Mouse (Mus musculus) CH12F3 (cell line): ENCODE measurements around the gene Naa15.

Experiments
- in situ Hi-C: fragments of 300-500 bp; cut with MboI; formaldehyde crosslinking; loops from 2 replicates; pipeline ENCODE4 v1.14.3; 2020; ENCODE audit warnings: low sequenced_read_pairs

Gene Naa15

DNA sequence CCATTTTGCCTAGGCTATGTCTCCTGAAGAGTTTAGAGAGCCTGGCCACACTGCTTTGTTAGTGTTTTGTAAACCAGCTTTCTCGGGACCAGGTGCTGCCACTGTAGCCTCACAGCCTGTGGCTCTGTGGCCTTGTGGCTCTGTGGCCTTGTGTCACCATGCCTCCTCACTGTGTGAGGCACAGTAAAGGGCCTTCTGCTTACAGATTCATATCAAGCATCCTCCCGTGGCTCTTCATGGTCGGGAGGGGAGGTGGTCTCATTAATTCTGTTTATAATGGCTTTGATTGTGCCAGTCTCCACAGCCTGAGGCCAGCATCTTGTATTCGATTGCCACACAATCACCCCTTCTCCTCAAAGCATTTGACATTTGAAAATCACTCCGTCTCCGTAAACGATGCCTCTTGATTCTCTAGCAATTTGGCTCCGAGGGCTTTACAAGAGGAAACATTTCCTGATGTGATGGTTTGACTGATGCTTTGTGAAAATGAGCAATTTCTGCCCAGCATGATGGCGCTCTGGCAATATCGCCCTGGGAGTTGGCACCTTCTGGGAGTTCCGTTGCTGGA lies 89.5 kb downstream of the Naa15 start:
- in situ Hi-C loops: no loop called here

DNA sequence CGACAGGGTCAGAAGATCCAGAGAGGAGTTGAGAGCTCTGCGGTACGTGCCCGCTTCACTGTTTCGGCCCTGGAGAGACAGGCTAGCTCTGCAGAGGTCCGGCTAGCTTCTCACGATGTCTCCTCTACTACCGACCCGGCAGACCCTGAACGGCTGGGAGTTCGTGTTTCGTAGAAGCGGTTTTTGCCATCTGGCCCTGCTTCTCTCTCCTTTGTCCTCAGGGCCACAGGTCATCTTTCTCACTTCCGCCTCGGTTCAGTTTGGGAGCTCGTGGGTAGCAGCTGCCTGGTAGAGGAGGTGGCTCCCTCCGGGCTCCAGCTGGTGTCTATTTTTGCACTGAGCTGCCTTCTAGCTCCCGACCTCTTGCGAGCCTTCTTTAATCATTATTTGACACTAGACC lies 90.5 kb downstream of the Naa15 start:
- in situ Hi-C loops: no loop called here

DNA sequence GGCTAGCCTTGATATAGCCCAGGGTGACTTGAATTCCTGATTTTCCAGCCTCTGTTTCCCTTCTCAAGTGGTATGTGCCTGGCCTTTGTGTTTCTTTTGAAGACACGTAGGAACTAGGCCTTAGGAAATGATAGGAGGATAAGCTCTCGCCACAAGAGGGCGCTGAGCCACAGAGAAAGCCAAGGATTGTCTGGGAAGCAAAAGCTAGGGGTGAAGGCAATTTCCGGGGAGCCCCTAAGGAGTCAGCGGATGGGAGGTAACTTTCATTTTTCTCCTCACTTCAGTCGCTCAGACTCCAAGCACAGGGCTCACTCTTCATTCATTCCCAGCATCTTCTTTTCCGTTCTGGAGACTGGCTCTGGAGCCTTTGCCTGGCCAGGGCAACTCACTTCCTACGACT lies 96.0 kb downstream of the Naa15 start:
- in situ Hi-C loops: no loop called here

DNA sequence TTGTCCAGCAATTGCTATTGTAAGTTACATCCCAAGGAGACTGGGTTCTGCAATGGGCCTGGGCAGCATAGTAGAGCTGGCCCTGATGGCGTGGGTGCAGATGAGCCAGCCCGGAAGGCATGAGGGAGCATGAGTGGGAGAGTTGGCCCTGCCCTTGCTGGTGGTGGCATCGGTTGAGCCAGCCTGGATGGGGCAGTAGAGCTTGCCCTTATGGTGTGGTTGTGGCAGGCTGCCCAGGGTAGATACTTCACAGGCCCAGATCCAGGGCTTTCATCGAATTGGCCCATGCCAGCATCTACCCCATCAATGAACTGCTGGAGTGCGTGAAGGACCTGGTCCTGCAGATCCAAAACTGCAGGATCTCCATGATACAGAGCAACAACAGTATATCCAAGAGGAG lies 97.0 kb downstream of the Naa15 start:
- in situ Hi-C loops: no loop called here

DNA sequence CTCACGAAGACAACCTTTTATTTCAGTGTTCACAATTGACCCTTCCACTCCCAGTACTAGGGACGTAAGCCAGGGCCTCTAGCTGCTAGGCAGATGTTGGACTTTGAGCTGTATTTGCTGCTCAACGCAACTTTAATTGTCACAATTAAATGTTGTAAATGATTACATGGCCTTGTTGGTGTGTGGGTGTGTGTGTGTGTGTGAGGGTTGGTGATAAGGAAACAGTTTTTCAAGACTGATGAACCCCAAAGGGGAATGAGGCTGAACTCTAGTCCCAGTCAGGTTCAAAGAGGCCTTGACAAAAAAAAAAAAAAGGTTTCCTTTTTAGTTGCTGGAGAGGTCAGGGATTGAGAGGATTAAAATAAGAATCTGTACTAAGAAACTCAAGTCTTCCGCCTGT lies 102.5 kb downstream of the Naa15 start:
- in situ Hi-C loops: no loop called here

DNA sequence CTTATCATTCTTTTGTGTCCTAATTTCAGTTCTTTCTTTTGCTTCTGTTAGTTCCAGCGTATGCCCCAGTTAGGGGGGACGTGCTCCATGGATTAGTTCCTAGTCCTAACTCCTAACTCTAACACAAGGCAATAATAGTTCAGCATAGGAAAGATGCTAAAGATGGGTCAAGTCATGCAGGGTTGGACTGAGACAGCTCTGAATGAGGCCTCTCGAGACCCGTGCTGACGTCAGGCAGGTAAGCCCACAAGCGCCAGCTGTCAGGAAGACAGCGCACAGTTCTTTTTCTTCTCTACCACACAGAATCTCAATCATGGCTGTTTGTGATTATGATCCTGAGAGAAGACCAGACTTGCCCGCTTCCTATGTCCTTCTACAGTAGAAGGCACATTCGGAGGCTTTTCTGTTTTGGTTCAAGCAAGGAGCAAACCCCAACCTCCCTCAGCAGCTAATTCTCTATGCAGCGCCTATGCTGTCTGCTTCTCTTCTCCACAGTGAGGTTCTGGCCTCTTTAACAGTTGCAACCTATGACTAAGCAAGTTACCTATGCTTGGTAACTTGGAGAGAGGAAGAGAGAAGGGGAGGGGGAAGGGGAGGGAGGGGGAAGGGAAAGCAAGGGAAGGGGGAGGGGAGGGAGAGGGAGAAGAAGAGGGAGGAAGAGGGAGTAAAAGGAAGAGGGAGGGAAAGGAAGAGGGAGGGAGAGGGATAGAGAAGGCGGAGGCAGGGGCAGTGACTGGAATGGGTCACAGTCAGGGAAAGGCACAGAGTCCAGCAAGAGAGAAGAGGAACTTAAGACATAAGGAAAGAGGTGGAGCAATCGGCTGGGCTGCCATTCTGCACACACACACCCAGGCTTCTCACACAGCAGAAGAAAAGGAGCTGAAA lies 103.2 kb downstream of the Naa15 start:
- in situ Hi-C loops: no loop called here

DNA sequence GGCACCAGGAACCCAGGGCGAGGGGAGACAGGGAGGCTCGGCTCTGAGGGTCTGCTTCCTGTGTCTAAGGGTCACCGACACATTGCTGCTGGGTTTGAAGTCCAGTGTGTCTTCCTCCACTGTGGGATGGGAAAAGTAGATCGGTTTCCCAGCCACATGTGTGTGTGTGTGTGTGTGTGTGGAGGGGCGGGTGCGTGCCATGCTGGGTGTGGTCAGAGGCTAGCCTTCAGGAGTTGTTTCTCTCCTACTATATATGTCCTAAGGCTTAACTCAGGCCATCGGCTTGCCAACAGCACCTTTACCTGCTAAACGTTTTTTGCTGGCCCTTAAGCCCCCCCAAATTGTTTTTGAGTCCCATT lies 103.8 kb downstream of the Naa15 start:
- in situ Hi-C loops: no loop called here

DNA sequence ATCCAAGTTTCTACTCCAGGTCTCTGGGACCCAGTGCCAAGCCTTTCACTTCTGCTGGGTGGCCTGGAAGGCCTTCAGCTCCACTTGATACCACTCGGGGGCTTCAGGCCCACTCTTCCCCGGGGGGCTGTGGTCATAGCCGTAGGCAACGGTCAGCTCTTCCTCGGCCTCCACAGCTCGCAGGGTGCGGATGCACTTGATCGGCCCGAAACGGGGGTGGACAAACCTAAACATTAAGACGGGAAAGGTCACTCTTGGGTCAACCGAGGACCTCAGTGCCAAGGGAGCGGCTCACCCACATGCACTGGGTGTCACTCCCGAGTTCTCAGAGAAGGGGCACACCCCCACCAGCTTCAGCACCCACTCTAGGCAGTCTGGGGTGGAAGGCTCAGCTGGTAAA lies 106.3 kb downstream of the Naa15 start:
- in situ Hi-C loops: no loop called here

DNA sequence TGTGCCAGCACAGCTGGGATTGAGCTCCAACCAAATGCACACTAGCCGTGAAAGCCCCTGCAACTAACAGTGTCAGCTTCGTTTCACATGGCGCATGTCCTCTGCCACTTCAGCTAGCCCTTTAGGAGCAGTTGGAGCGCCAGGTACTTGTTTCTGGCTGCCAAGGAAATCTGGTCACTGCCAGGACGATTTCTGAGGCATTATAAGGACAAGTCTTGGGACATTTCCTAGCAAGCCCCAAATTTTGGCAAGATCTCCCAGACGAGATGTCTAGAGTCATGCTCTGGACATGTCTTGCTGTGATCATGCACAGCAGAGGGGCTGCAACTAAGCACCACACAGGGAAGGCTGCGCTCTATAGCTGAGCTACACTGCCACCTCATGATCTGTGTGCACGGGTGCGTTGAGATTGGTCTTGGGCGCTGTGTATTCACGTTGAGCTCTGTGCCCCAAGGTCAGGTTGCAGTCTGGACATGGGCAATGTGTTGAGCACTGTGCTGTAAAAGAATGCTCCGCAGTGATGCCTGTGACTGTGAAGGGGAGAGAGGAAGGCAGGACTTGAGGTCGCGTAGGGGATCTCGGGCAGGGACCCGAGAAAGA lies 110.3 kb downstream of the Naa15 start:
- in situ Hi-C loops: no loop called here
